Mouse (Mus musculus): Measurements from ENCODE around the gene Unc79. TPM values are rescaled to one million over a fixed set of nuclear protein-coding genes. Genes with fewer than 3 reads are reported as not detected.

Unc79 gene
- polyA plus RNA-seq, 1 experiment from 2014 or later: 0.57 TPM

DNA sequence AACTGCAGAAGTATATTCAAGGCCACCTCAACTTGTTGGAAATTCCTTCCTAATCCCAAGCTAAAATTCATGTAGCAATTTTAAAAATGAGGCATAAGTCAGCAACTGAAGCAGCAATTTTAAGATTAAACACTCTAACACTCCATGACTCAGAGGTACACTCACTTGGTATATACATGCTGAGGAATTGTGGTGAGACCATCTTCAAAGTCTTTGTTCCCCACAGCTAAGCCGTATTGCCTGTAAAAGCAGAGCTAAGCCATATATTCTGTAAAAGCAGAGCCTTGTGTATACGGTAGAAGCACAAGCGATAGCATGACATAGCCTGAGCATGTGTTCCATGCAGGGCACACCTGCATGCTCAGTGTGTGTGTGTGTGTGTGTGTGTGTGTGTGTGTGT lies 206.7 kb downstream of the Unc79 start:
- no peaks in the 10 kb centered on the region for H3K36me3 ChIP-seq (ENCODE audit: control insufficient read depth, insufficient read depth, low read length)
- no peak overlapping the region for H3K27ac ChIP-seq (ENCODE audit: low read length)
- ATAC-seq (ENCODE audit: insufficient read depth, low FRiP score): no peak
- no peak overlapping the region for H3K9ac ChIP-seq (ENCODE audit: low read length)
- no peak overlapping the region for H3K4me3 ChIP-seq (replicated peaks; ENCODE audit: low read length)
- H3K27me3 ChIP-seq (ENCODE audit: control insufficient read depth, insufficient read depth, low read length): no peaks in the 10 kb centered on the region
- WGBS: 68% methylated on average over 3 of the region's 3 CpGs
- no peaks in the 10 kb centered on the region for H3K4me1 ChIP-seq (ENCODE audit: control insufficient read depth, insufficient read depth, low read length)
- no peaks in the 10 kb centered on the region for H3K9me3 ChIP-seq (replicated peaks; ENCODE audit: control insufficient read depth, low read length)
- H3K4me2 ChIP-seq (ENCODE audit: low read depth, low read length): no peak overlapping the region

DNA sequence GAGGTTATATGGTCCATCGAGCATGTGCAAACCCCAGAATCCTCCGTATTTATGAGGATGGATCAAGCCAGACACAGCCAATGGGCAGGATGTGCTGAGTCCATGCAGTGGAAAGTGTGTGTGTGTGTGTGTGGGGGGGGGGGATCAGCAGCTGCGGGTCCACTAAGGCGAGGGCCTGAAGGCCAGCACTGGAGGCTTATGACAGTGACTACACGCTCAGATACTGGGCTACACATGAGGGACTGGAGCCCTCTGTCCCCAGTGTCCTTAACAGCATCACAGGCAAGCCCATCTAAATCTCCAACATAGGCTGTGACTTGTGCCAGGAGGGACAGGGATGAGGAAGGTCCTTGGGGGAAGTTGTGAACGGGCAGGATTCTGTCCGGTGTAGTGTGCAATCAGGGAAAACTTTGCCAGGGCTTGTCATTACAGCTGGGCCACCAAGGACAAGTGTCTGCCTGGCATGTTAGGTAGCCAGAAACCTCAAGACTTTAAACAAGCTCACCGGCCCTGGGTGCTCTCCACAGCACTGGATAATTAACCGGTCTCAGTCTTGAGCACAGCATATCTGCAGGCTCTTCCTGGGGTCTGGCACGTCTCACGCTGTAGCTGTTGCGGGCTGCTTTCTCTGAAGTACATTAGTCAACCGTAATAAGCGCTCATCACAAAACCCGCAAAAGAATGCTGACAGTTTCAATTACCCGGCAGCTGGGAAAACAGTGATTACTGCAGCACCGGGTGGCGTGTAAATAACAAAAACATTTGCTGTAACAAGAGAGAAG lies 208.7 kb downstream of the Unc79 start:
- H3K4me2 ChIP-seq (ENCODE audit: low read depth, low read length): no peak overlapping the region
- no peak overlapping the region for H3K27ac ChIP-seq (ENCODE audit: low read length)
- ATAC-seq (ENCODE audit: insufficient read depth, low FRiP score): no peak
- H3K9ac ChIP-seq (ENCODE audit: low read length): no peak overlapping the region
- H3K4me3 ChIP-seq (replicated peaks; ENCODE audit: low read length): no peak overlapping the region
- 66% methylated on average over 18 of the region's 18 CpGs for WGBS
- H3K9me3 ChIP-seq (replicated peaks; ENCODE audit: control insufficient read depth, low read length): no peaks in the 10 kb centered on the region
- H3K27me3 ChIP-seq (ENCODE audit: control insufficient read depth, insufficient read depth, low read length): no peaks in the 10 kb centered on the region
- no peaks in the 10 kb centered on the region for H3K4me1 ChIP-seq (ENCODE audit: control insufficient read depth, insufficient read depth, low read length)
- no peaks in the 10 kb centered on the region for H3K36me3 ChIP-seq (ENCODE audit: control insufficient read depth, insufficient read depth, low read length)

DNA sequence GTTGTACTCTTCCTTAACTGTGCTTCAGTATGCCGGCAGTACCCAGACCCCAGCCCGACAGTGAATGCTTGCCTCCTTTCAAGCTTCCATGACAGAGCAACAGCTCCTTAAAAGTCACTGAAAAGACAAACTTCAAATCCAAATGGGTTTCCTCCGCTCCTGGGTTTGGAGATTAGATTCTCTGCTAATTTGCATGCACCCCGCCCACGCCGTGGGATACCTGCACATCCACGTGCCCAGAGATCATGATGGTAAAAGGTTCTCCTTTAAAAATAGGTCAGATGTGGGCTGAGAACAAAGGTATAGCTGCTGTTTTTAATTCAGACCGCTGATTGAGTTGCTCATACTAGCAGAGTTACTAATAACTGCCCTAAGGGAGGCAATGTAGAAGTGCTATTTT lies 210.4 kb downstream of the Unc79 start:
- H3K4me3 ChIP-seq (replicated peaks; ENCODE audit: low read length): no peak overlapping the region
- no peak overlapping the region for H3K9ac ChIP-seq (ENCODE audit: low read length)
- H3K9me3 ChIP-seq (replicated peaks; ENCODE audit: control insufficient read depth, low read length): no peaks in the 10 kb centered on the region
- no peaks in the 10 kb centered on the region for H3K27me3 ChIP-seq (ENCODE audit: control insufficient read depth, insufficient read depth, low read length)
- H3K27ac ChIP-seq (ENCODE audit: low read length): no peak overlapping the region
- H3K4me1 ChIP-seq (ENCODE audit: control insufficient read depth, insufficient read depth, low read length): no peaks in the 10 kb centered on the region
- WGBS: 62% methylated on average over 8 of the region's 8 CpGs
- no peak overlapping the region for H3K4me2 ChIP-seq (ENCODE audit: low read depth, low read length)
- ATAC-seq (ENCODE audit: insufficient read depth, low FRiP score): no peak
- H3K36me3 ChIP-seq (ENCODE audit: control insufficient read depth, insufficient read depth, low read length): no peaks in the 10 kb centered on the region

DNA sequence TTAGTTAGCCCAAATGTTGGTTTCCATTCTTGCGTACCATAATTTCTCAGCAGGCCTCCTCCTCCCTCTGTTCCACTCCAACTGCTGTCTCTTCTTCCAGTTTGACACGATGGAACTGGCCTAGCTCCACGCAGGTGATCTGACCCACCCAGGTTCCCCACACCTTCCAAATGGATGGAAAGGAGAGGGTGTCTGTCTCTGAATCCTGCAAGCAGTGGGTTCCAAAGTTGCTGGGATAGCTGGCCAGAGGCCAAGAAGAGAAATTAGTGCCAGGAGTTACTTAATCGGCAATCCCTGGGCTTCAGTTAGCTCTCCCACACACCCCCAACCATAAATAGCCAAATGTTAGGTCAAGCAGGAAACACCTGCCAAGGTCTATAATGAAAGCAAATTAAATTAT lies 212.1 kb downstream of the Unc79 start:
- H3K4me2 ChIP-seq (ENCODE audit: low read depth, low read length): no peak overlapping the region
- no peak overlapping the region for H3K9ac ChIP-seq (ENCODE audit: low read length)
- 80% methylated on average over 4 of the region's 4 CpGs for WGBS
- ATAC-seq (ENCODE audit: insufficient read depth, low FRiP score): no peak
- H3K27me3 ChIP-seq (ENCODE audit: control insufficient read depth, insufficient read depth, low read length): no peaks in the 10 kb centered on the region
- no peaks in the 10 kb centered on the region for H3K4me1 ChIP-seq (ENCODE audit: control insufficient read depth, insufficient read depth, low read length)
- H3K9me3 ChIP-seq (replicated peaks; ENCODE audit: control insufficient read depth, low read length): no peaks in the 10 kb centered on the region
- H3K27ac ChIP-seq (ENCODE audit: low read length): no peak overlapping the region
- no peaks in the 10 kb centered on the region for H3K36me3 ChIP-seq (ENCODE audit: control insufficient read depth, insufficient read depth, low read length)
- no peak overlapping the region for H3K4me3 ChIP-seq (replicated peaks; ENCODE audit: low read length)

DNA sequence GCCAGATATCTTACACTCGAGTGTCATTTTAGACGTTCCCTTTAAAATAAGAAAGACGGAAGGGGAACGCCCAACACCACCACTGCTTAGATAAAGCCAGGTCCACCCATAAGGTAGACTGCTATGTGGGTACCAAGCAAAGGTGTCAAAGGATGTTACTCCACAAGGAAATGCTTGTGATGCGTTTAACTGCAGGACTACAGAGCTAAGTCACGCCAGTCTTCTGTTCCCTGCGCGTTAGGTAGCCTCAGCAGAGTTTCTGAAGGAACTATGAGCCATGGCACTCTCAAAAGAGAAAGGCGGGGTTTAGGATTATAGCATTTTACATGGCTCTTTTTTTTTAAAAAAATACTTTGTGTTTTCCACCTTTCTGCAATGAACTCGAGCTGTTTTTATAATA lies 214.9 kb downstream of the Unc79 start:
- no peak overlapping the region for H3K27ac ChIP-seq (ENCODE audit: low read length)
- H3K4me3 ChIP-seq (replicated peaks; ENCODE audit: low read length): no peak overlapping the region
- 73% methylated on average over 10 of the region's 10 CpGs for WGBS
- H3K27me3 ChIP-seq (ENCODE audit: control insufficient read depth, insufficient read depth, low read length): no peaks in the 10 kb centered on the region
- no peaks in the 10 kb centered on the region for H3K36me3 ChIP-seq (ENCODE audit: control insufficient read depth, insufficient read depth, low read length)
- no peak overlapping the region for H3K9ac ChIP-seq (ENCODE audit: low read length)
- no peak for ATAC-seq (ENCODE audit: insufficient read depth, low FRiP score)
- no peaks in the 10 kb centered on the region for H3K4me1 ChIP-seq (ENCODE audit: control insufficient read depth, insufficient read depth, low read length)
- H3K4me2 ChIP-seq (ENCODE audit: low read depth, low read length): no peak overlapping the region
- no peaks in the 10 kb centered on the region for H3K9me3 ChIP-seq (replicated peaks; ENCODE audit: control insufficient read depth, low read length)

DNA sequence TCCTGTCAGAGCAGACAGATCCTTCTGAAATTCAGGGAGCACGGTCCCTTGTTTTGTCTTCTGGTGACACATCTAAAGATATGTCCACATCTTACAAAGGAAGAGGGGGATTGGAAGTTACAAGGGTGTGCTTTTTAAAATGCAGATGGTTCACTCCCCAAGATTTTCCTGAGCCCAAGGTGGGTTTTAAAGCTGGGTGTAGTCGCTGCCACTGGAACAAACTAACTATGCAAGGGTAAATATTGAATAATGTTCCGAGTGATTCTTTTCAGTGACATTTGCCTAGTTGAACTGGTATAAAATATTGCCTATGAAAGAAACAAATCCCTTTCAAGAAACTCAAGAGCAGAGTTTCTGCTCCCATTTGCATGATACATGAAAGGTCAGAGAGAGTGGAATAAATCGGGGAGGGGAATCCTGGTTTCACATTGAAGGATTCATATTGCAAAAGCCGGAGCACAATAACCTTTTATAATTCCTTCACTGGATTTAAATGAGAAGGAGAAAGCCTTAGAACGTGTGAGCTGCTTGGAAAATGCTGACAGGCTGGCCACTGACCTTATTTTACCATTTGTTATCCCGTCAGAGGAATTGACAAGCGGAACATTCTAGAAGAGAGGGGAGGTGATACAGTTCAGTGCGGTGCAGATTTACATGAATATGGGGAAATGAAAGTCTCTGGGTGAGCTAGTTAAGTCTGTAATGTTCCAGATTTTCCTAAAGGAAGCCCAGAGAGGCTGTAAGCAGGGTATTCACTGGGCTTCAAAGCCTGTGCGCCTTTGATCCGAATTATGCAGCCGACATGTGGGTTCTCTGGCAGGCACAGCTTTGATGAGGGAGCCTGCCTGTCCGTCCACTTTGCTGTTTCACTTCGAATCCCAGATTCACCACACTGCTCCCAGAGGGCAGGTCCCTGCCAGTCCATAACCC lies 215.7 kb downstream of the Unc79 start:
- H3K9ac ChIP-seq (ENCODE audit: low read length): no peak overlapping the region; the same call in 1 of the 2 replicates
- no peaks in the 10 kb centered on the region for H3K27me3 ChIP-seq (ENCODE audit: control insufficient read depth, insufficient read depth, low read length)
- no peaks in the 10 kb centered on the region for H3K4me1 ChIP-seq (ENCODE audit: control insufficient read depth, insufficient read depth, low read length)
- no peak overlapping the region for H3K4me2 ChIP-seq (ENCODE audit: low read depth, low read length)
- H3K9me3 ChIP-seq (replicated peaks; ENCODE audit: control insufficient read depth, low read length): no peaks in the 10 kb centered on the region
- H3K4me3 ChIP-seq (replicated peaks; ENCODE audit: low read length): no peak overlapping the region
- no peak for ATAC-seq (ENCODE audit: insufficient read depth, low FRiP score)
- no peaks in the 10 kb centered on the region for H3K36me3 ChIP-seq (ENCODE audit: control insufficient read depth, insufficient read depth, low read length)
- H3K27ac ChIP-seq (ENCODE audit: low read length): no peak overlapping the region
- WGBS: 58% methylated on average over 14 of the region's 14 CpGs

DNA sequence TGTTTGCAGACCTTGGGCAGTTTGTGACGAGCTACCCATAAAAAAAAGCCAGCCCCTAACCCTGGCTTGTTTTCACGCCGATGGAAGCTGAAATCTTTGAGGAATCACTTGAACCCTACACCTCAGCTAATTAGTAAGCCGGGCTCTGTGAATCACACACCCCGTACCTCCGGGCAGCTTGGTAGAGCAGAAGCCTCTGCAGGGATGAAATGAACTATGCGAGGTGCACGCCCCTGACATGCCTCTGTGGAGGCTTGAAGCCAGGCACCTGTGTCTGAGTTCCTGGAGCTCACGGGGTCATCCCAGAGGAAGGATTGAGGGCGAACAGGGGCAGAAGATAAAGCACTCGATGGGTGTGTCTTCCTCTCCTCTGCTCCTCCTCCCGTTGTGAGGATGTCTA lies 220.2 kb downstream of the Unc79 start:
- H3K36me3 ChIP-seq (ENCODE audit: control insufficient read depth, insufficient read depth, low read length): no peaks in the 10 kb centered on the region
- no peak overlapping the region for H3K27ac ChIP-seq (ENCODE audit: low read length)
- H3K9ac ChIP-seq (ENCODE audit: low read length): no peak overlapping the region
- H3K27me3 ChIP-seq (ENCODE audit: control insufficient read depth, insufficient read depth, low read length): no peaks in the 10 kb centered on the region
- H3K4me1 ChIP-seq (ENCODE audit: control insufficient read depth, insufficient read depth, low read length): no peaks in the 10 kb centered on the region
- H3K4me2 ChIP-seq (ENCODE audit: low read depth, low read length): no peak overlapping the region
- no peaks in the 10 kb centered on the region for H3K9me3 ChIP-seq (replicated peaks; ENCODE audit: control insufficient read depth, low read length)
- H3K4me3 ChIP-seq (replicated peaks; ENCODE audit: low read length): no peak overlapping the region
- WGBS: 58% methylated on average over 12 of the region's 12 CpGs
- no peak for ATAC-seq (ENCODE audit: insufficient read depth, low FRiP score)

DNA sequence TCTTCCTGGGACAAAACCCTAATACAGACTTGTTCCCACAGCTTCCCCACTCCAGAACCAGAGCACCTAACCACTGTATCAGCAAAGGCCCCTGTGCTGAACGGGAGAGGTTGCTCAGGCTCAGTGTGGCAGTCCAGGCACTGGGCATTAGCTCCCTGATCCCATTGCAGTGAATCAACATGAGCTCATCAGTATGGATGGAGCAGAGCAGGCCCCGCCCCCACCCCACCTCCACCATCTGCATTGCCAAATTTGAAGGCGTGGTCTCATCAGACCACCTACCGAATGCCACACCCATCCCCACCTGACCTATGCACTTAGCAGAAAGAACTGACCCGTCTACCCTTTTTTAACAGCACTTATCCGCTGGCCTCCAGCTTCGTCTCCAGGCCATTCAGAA lies 234.4 kb downstream of the Unc79 start:
- Histone ChIP-seq H3K36me3 (ENCODE audit: control insufficient read depth, insufficient read depth, low read length) (no peaks in the 10 kb centered on the region), H3K27me3 (ENCODE audit: control insufficient read depth, insufficient read depth, low read length) (no peaks in the 10 kb centered on the region), H3K4me2 (ENCODE audit: low read depth, low read length) (no peak overlapping the region), H3K9me3 (replicated peaks; ENCODE audit: control insufficient read depth, low read length) (no peaks in the 10 kb centered on the region), H3K4me3 (replicated peaks; ENCODE audit: low read length) (no peak overlapping the region), H3K27ac (ENCODE audit: low read length) (no peak overlapping the region), H3K4me1 (ENCODE audit: control insufficient read depth, insufficient read depth, low read length) (no peaks in the 10 kb centered on the region), H3K9ac (ENCODE audit: low read length) (no peak overlapping the region)
- WGBS: 18% methylated on average over 7 of the region's 7 CpGs
- no peak for ATAC-seq (ENCODE audit: insufficient read depth, low FRiP score)

DNA sequence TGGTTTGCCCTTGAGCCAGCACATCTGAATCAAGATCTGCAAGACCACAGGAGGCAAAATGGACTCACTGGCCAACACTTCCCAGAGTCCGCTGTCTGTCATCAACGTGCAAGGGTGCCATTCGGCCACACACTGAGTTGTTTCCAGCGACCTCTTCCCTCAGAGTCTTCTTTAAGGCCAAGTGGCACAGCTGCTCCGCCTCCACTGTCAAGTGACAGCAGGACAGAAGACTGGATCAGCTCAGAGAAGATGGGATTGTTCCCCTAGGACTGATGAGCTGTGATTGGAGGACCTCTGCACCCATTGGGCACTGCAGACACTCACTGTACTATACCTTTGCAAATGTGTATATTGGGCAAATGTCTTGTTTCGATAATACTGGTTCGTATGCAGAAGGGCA lies 238.4 kb downstream of the Unc79 start:
- no peaks in the 10 kb centered on the region for H3K9me3 ChIP-seq (replicated peaks; ENCODE audit: control insufficient read depth, low read length)
- ATAC-seq (ENCODE audit: insufficient read depth, low FRiP score): no peak
- H3K4me1 ChIP-seq (ENCODE audit: control insufficient read depth, insufficient read depth, low read length): no peaks in the 10 kb centered on the region
- no peak overlapping the region for H3K4me3 ChIP-seq (replicated peaks; ENCODE audit: low read length)
- no peak overlapping the region for H3K9ac ChIP-seq (ENCODE audit: low read length)
- H3K27me3 ChIP-seq (ENCODE audit: control insufficient read depth, insufficient read depth, low read length): no peaks in the 10 kb centered on the region
- H3K27ac ChIP-seq (ENCODE audit: low read length): no peak overlapping the region
- WGBS: 78% methylated on average over 7 of the region's 7 CpGs
- H3K36me3 ChIP-seq (ENCODE audit: control insufficient read depth, insufficient read depth, low read length): no peaks in the 10 kb centered on the region
- no peak overlapping the region for H3K4me2 ChIP-seq (ENCODE audit: low read depth, low read length)
